Mouse (Mus musculus): ENCODE measurements at regions not wholly inside any gene's neighbourhood (a gene's known extent, or its start where the extent isn't known, plus 50 kb on each side); places are given as distances from the start of the nearest gene placed in this dataset.

- Histone ChIP-seq H3K27ac (ENCODE audit: insufficient read depth, low read depth, low read length) (peak overlapping the region; percentile 30; the same call in 1 of the 2 replicates), H3K4me1 (ENCODE audit: control insufficient read depth, insufficient read depth, insufficient read length, low read length) (no peaks in the 10 kb centered on the region; the same call in 1 of the 2 replicates), H3K27me3 (ENCODE audit: control insufficient read depth, insufficient read depth, low read length) (no peaks in the 10 kb centered on the region), H3K36me3 (ENCODE audit: control insufficient read depth, insufficient read depth, low read length) (no peaks in the 10 kb centered on the region), H3K4me3 (ENCODE audit: low read depth, low read length) (no peak overlapping the region)
- WGBS, result 64% methylated on average over 11 of the region's 11 CpGs
- no peak for TF ChIP-seq CTCF (IDR thresholded peaks at IDR 0.05; ENCODE audit: extremely low read depth, insufficient read length, insufficient replicate concordance, low read depth, low read length)
- TF ChIP-seq POLR2A (IDR thresholded peaks at IDR 0.05; ENCODE audit: low read depth, low read length), result no peak
Observed at GRCm38 (mm10) chr9:61164501-61165251, 207.5 kb upstream of the Tle3 start.

GRCm38 (mm10) chr9:61166115-61166514 lies 206.1 kb upstream of the Tle3 start:
- no peaks in the 10 kb centered on the region for H3K36me3 ChIP-seq (ENCODE audit: control insufficient read depth, insufficient read depth, low read length)
- no peak overlapping the region for H3K27ac ChIP-seq (ENCODE audit: insufficient read depth, low read depth, low read length)
- no peak overlapping the region for H3K4me3 ChIP-seq (ENCODE audit: low read depth, low read length)
- WGBS, result 71% methylated on average over 2 of the region's 2 CpGs
- H3K27me3 ChIP-seq (ENCODE audit: control insufficient read depth, insufficient read depth, low read length), result no peaks in the 10 kb centered on the region
- no peaks in the 10 kb centered on the region; the same call in 1 of the 2 replicates for H3K4me1 ChIP-seq (ENCODE audit: control insufficient read depth, insufficient read depth, insufficient read length, low read length)
- no peak for TF ChIP-seq CTCF (IDR thresholded peaks at IDR 0.05; ENCODE audit: extremely low read depth, insufficient read length, insufficient replicate concordance, low read depth, low read length)
- no peak for TF ChIP-seq POLR2A (IDR thresholded peaks at IDR 0.05; ENCODE audit: low read depth, low read length)

- Histone ChIP-seq H3K4me3 (ENCODE audit: low read depth, low read length) (no peak overlapping the region), H3K4me1 (ENCODE audit: control insufficient read depth, insufficient read depth, insufficient read length, low read length) (no peaks in the 10 kb centered on the region; the same call in 1 of the 2 replicates), H3K36me3 (ENCODE audit: control insufficient read depth, insufficient read depth, low read length) (no peaks in the 10 kb centered on the region), H3K27ac (ENCODE audit: insufficient read depth, low read depth, low read length) (peak overlapping the region; percentile 35), H3K27me3 (ENCODE audit: control insufficient read depth, insufficient read depth, low read length) (no peaks in the 10 kb centered on the region)
- 62% methylated on average over 11 of the region's 11 CpGs for WGBS
- TF ChIP-seq POLR2A (IDR thresholded peaks at IDR 0.05; ENCODE audit: low read depth, low read length), result no peak
- TF ChIP-seq CTCF (IDR thresholded peaks at IDR 0.05; ENCODE audit: extremely low read depth, insufficient read length, insufficient replicate concordance, low read depth, low read length), result no peak
Observed at GRCm38 (mm10) chr9:61167097-61167842, 204.9 kb upstream of the Tle3 start.

GRCm38 (mm10) chr9:61168931-61169330 lies 203.2 kb upstream of the Tle3 start:
- H3K36me3 ChIP-seq (ENCODE audit: control insufficient read depth, insufficient read depth, low read length), result no peaks in the 10 kb centered on the region
- H3K4me1 ChIP-seq (ENCODE audit: control insufficient read depth, insufficient read depth, insufficient read length, low read length), result no peaks in the 10 kb centered on the region; the same call in 1 of the 2 replicates
- 70% methylated on average over 7 of the region's 7 CpGs for WGBS
- TF ChIP-seq CTCF (IDR thresholded peaks at IDR 0.05; ENCODE audit: extremely low read depth, insufficient read length, insufficient replicate concordance, low read depth, low read length) (no peak), POLR2A (IDR thresholded peaks at IDR 0.05; ENCODE audit: low read depth, low read length) (no peak)
- H3K27me3 ChIP-seq (ENCODE audit: control insufficient read depth, insufficient read depth, low read length), result no peaks in the 10 kb centered on the region
- H3K4me3 ChIP-seq (ENCODE audit: low read depth, low read length), result no peak overlapping the region
- no peak overlapping the region for H3K27ac ChIP-seq (ENCODE audit: insufficient read depth, low read depth, low read length)

GRCm38 (mm10) chr9:61169506-61170090 lies 202.6 kb upstream of the Tle3 start:
- Histone ChIP-seq H3K4me3 (ENCODE audit: low read depth, low read length) (no peak overlapping the region), H3K27me3 (ENCODE audit: control insufficient read depth, insufficient read depth, low read length) (no peaks in the 10 kb centered on the region), H3K4me1 (ENCODE audit: control insufficient read depth, insufficient read depth, insufficient read length, low read length) (no peaks in the 10 kb centered on the region; the same call in 1 of the 2 replicates), H3K27ac (ENCODE audit: insufficient read depth, low read depth, low read length) (no peak overlapping the region), H3K36me3 (ENCODE audit: control insufficient read depth, insufficient read depth, low read length) (no peaks in the 10 kb centered on the region)
- WGBS, result 67% methylated on average over 9 of the region's 9 CpGs
- TF ChIP-seq CTCF (IDR thresholded peaks at IDR 0.05; ENCODE audit: extremely low read depth, insufficient read length, insufficient replicate concordance, low read depth, low read length) (no peak), POLR2A (IDR thresholded peaks at IDR 0.05; ENCODE audit: low read depth, low read length) (no peak)

GRCm38 (mm10) chr9:61170921-61171320 lies 201.2 kb upstream of the Tle3 start:
- Histone ChIP-seq H3K4me3 (ENCODE audit: low read depth, low read length) (no peak overlapping the region), H3K4me1 (ENCODE audit: control insufficient read depth, insufficient read depth, insufficient read length, low read length) (peaks cover 4% of the 10 kb centered on the region; the same call in 1 of the 2 replicates), H3K27me3 (ENCODE audit: control insufficient read depth, insufficient read depth, low read length) (no peaks in the 10 kb centered on the region), H3K36me3 (ENCODE audit: control insufficient read depth, insufficient read depth, low read length) (no peaks in the 10 kb centered on the region), H3K27ac (ENCODE audit: insufficient read depth, low read depth, low read length) (no peak overlapping the region)
- no peak for TF ChIP-seq CTCF (IDR thresholded peaks at IDR 0.05; ENCODE audit: extremely low read depth, insufficient read length, insufficient replicate concordance, low read depth, low read length)
- TF ChIP-seq POLR2A (IDR thresholded peaks at IDR 0.05; ENCODE audit: low read depth, low read length), result no peak
- 97% methylated on average over 6 of the region's 6 CpGs for WGBS

GRCm38 (mm10) chr9:61172421-61172820 lies 199.7 kb upstream of the Tle3 start:
- H3K4me3 ChIP-seq (ENCODE audit: low read depth, low read length), result no peak overlapping the region
- no peaks in the 10 kb centered on the region for H3K36me3 ChIP-seq (ENCODE audit: control insufficient read depth, insufficient read depth, low read length)
- TF ChIP-seq CTCF (IDR thresholded peaks at IDR 0.05; ENCODE audit: extremely low read depth, insufficient read length, insufficient replicate concordance, low read depth, low read length) (no peak), POLR2A (IDR thresholded peaks at IDR 0.05; ENCODE audit: low read depth, low read length) (no peak)
- H3K27ac ChIP-seq (ENCODE audit: insufficient read depth, low read depth, low read length), result no peak overlapping the region
- H3K27me3 ChIP-seq (ENCODE audit: control insufficient read depth, insufficient read depth, low read length), result no peaks in the 10 kb centered on the region
- peaks cover 4% of the 10 kb centered on the region; the same call in 1 of the 2 replicates for H3K4me1 ChIP-seq (ENCODE audit: control insufficient read depth, insufficient read depth, insufficient read length, low read length)
